Mouse (Mus musculus) testis, postnatal 14 days (tissue): ENCODE results near the gene Hmg20a.

Source experiments
- DNase-seq: peaks from one replicate; pipeline ENCODE4 v3.0.0; 2021; ENCODE audit warnings: low spot score

Hmg20a gene

DNA sequence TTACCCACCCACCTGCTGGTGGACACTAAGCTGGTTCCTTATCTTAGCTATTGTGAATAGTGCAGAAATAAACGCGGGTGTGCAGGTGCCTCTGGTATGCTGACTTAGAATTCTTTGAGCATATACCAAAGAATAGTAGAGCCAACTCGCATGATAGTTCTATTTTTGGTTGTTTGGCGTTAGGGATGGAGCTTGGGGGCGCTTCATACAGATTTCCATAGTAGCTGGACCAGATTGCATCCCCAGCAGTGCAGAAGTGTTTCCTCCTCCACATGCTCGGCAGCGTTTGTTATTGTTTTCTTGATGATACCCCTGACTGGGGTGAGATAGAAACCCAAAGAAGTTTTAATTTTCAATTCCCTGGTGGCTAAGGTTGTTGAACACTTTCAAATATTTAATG is 21.3 kb downstream of the Hmg20a start:
- DNase-seq: no peak

DNA sequence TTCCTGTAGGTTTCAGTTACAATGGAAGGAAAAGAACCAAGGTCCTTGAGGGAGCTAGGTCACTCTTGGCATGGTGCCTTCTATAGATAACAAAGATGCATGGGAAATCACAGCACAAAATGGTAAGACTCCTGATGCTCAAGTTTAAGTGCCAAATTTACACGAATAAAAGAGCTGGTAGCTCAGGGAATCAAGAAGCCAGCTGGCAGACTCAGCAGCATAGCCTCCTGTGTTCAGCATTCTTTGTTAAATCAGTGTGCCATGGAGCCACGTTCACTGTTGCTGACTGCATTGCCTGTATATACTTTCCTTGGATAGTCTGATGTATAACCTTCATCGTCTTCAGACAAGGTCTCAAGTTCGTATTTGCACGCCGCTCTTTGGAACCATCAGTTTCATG is 33.2 kb downstream of the Hmg20a start:
- DNase-seq: no peak

DNA sequence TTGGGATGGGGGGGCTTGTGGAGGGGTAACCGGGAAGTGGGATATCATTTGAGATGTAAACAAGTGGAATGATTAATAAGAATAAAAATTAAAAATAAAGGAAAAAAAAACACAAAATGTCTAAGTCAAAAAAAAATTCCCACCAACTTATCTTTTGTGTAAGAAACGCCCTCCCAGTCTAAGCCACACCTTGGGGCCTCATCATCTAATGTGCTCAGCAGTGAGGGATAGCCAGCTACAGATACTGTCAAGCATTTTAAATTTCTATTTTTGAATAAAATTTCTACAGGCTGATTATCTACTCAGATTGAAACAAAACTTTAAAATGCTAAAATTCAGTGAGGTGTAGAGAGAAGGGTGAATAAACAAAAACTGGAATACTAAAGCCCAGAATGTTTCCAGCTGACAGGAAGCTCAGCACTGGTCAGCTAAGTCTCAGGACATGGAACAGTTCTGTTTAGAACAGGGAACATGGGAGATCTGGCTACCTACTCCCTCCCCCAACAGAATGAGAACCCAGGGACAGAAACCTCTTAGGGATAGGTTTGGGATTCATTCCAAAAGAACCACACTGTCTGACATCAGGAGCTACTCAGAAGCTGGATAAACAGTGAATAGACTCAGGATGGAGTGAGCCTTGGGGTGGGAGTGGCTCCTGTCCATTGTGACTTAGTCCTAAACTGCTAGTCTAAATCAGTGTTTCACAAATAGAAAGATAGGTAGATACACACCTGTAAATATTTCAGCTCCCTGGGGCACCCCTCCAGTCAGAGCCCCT is 34.8 kb downstream of the Hmg20a start:
- DNase-seq: no peak

DNA sequence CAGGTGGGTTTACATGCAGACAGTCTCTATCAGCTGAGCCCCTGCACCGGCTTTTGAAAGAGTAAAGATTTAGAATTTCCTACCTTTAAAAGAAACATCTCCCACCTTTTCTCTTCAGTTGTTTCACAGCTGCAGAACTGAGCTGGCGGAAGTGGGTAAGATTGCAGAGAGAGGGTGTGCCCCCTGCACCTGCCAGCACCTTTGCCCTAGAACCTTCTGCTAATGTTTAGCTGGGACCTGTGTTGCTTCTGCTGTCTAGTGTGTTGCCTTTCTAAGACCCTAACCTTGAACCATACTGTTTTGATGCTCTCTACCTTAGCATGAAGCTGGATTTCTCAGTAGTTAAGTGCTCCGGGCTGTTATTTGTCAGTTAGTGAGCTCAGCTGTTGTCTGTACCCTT is 38.0 kb downstream of the Hmg20a start:
- DNase-seq: no peak

DNA sequence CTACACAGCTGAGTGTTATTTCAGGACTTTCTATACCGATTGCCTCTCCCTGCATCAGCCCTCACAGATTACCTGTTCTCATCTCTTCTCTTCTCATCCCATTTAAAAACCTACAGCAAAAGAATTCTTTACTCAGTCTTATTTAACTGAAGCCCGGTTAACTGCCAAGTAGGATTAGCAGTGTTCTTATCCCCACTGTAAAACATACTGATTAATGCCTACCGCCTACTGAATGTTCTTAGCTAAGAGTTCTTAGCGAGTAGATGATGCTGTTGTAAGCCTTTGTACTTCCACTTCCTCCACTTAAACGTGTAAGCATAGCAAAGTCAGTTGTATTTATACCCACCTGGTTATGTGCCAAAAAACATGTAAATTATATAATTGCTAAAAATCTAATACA is 42.6 kb downstream of the Hmg20a start:
- no peak for DNase-seq

DNA sequence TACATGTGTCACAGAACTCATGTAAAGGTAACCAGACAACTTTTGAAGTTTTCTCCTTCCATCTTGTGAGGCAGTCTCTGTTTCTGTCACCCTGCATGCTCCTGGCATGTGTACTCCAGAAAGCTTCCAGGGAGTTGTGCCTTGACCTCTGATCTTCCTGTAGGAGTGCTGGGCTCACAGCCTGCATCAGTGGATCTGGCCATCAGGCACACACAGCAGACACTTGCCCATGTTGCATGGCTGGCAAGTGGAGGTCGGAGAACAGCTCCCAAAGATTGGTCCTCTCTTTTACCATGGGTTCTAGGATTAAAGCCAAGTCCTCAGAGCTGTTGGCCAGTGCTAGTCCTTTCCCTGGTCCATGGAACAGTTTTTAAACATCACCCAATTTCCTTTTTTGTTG is 44.2 kb downstream of the Hmg20a start:
- DNase-seq: no peak

DNA sequence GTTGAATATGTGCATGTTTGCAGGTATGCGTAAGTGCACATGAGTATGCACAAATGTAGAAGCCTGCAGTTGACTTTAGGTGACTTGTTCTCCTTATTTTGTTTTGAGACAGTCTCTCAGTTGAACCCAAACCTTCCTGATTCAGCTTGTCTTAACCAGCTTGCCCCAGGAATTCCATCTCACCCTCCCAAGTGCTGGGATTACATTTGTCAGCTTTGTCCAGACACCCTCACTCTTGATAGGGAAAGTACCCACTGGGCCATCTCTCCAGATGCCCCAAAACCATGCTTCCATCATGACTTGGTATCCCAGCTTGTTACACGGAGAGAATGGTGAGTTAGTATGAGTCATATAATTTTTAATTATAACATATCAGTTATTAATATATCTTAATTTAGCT is 44.6 kb downstream of the Hmg20a start:
- DNase-seq: no peak

DNA sequence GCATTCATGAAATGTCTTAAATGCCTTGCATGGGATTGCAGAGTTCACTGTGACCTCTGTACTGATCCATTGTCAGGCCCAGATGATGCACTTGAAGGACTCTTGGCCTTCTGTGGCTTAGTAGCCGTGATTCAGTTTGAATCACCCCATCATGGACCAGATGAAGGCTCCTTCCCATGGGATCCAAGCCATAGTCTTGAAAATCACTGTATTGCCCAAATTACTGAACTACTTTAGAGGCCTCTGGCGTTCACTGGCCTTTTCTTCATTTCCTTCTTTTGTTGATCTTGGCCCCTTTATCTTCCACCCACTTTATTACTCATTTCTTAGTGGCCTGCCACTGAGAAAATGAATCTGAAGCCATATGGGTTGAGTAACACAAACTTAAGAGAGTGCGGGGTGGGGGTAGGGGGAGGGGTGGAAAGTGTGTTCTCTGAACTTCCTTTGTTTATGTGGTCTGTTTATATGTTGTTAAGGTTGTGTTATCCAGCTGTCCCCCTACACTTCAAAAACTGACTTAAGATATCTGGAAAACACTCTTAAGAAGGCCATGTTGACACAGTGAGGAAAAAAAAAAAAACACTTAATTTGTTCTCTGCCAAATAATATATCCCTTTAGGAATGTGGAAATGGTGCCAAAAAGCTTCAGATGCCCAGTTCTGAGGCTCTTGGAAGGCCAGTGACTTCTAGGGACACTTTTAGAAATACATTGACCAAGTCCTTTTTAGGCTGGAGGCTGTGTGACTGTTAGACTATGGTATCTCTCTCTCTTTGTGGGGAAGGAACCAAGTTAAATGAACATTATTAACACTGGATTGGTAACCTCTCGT is 45.5 kb downstream of the Hmg20a start:
- no peak for DNase-seq

DNA sequence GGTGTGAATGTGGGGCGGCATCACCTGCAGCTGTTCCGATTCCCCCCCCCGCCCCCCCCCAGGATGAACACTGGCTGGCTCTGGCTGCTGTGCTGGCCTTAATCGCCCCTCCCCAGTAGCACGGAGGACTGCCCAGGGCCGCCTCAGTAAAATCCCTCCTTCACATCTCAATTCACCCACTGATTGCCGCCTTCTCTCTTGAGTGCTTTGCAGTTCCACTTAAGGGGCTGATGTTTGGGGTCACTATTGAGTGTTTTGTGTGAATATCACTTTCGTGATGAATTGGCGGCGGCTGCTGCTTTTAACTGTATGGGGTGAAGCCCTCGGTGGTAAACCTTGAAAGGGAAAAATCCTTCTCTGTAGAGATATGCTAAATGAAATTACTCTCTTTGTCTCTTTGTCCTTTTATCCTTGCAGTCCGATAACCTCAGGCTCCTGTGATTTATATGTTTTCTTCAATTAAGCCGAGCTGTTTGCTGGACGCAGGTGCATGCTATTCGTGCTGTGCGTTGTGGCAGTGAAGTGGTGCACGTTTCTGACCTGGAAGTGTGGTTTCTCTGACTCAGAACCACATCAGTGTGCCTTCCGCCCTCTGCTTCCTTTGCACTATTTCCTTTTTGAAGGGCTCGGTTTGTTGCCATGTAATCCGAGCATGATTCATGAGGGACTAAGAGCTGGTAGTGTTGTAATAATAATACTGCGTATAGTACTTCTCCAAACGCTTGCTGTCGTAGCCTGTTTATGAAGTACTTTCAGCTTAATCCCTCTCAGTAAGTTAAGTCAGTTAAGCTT is 46.6 kb downstream of the Hmg20a start:
- DNase-seq: no peak

DNA sequence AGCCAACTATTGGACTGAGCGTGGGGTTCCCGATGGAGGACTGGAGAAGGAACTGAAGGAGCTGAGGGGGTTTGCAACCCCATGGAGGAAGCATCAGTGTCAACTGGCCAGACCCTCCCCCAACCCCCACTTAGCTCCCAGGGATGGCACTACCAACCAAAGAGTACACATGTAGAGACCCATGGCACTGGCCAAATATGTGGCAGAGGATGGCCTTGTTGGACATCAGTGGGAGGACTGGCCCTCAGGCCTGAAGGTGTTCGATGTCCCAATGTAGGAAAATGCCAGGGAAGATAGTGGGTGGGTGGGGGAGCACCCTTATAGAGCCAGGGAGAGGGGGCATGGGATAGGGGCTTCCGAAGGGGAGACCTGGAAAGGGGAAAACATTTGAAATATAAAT is 47.8 kb downstream of the Hmg20a start:
- no peak for DNase-seq

DNA sequence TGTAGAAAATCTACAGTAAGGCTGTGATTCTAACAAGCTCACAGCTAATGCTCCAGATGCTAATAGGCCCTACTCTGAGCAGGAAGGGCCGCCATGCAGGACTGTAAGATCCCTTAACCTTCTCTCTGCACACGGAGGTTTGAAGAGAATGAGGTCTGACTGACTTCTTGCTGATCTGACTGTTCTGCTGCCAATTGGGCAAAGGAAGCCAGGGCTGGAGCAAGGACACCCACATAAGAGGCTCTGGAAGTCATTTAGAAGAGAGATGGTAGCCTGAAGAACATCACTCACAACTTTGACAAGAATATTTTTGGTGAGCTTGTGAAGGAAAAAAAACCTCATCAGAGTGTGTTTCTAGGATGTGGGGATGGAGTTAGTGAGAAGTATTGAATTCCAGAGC is 51.2 kb downstream of the Hmg20a start:
- no peak for DNase-seq

DNA sequence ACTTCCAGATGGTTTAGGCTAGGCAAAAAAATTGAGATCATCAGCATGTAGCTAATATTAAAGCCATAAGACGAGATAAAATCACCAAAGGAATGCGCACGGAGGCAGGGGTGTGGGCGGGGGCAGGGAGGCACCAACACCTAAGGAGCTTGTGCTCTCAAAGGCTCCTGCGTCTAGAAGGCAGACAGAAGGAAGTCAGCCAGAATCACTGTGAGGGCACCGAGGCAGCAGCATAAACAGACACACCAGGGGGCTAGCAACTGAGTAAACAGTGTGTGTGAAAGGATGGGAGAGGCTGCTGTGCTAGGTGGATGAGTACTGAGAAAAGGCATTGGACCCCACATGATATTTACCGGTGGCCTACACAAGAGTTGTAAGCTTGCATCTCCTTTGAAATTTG is 51.9 kb downstream of the Hmg20a start:
- no peak for DNase-seq

DNA sequence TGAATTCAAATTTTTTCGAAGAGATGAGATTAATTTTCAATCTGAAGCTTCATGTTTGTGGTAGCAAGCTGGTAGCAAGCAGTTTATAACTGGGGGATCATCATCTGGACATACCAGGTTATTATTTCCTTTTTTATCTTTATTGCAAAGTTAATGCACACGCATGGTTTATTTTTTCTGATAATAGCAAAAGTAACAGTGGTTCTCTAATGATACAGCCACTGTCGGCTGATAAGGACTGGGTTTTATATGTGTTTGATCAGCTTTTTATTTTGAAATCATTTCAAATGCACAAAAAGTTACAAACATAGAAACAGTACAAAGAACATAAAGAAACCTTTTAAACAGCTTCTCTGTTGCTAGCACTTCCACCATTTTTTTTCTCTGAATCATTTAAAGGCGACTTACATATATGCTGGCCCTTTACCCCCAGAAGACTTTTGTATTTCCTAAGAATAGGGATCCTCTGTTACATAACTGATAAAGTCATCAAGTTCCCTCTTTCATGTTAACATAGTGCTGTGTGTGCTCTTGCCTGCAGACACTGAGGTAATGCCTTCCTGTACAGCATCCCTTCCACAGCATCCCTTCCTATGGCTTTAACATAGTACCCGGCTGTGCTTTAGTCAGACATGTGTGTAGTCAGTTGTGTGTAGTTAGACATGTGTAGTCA is 60.7 kb downstream of the Hmg20a start:
- DNase-seq: no peak

DNA sequence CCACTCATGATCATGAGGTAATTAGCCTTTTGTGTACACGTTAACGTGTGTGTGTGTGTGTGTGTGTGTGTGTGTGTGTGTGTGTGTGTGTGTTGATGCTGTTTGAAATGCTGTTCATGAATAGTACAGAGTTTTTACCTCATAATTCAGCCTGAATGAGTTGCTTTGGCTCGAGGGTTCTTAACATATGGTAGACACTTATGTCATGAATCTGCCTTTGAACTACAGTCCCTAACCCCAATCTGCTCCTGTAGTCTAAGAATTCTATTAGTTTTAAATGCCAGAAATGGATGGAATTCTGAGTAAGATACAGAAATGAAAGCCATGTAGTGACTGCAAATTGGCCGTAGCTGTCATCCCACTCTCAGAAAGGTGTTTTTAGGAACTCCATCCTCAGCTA is 64.2 kb downstream of the Hmg20a start:
- DNase-seq: no peak

DNA sequence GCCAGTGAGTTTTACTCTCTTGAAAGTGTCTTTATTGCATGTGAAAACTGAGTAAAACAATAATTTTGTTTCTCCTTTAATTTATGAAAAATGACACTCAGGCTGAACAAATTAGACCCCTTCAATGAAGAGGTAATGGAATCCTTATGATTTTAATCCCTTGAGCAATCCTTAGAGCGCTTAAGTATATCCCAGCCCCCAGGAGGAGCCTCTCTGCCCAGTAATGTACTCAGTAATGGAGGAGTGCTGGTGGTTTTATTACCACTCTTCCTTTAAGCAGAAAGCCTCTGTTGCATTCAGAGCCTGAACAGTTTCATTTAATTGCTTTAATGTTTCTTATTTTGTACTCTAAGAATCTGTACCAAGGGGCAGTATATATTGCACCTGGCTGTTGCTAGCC is 67.0 kb downstream of the Hmg20a start:
- no peak for DNase-seq

DNA sequence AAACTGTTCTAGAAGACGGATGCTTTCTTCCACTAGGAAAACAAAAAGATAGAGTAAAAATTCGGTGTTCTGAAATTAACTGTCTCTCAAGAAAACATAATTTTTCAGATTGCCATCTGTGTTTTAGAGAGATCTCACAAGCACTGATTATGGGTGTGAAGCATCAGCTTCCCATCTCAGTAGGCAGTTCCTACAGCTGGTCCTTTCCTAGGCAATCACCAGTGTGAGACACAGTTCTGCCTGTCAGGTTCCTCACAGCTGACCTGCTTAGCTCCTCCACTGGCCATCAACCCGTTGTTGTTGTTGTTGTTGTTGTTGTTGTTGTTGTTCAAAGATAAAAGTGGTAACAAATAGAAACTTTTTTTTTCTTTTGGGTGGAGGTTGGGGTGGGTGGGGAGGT is 67.7 kb downstream of the Hmg20a start:
- no peak for DNase-seq

DNA sequence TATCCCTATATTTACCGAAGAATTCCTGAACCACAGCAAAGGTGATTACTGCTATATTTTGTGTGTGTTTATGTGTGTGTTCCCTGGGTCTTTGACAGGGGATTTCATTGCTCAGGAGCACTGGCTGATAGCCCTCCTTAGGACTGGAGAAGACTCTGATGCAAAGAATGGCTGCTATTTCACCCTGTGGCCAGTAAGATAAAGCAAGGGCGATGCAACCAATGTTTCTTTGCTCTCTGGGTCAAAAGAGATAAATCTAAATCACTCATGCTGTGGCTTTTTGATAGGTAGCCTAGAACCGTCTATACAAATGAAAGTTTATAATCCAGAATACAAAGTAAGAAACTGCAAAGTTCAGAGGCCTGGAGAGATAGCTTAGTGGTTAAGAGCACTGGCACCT is 69.2 kb downstream of the Hmg20a start:
- DNase-seq: no peak

DNA sequence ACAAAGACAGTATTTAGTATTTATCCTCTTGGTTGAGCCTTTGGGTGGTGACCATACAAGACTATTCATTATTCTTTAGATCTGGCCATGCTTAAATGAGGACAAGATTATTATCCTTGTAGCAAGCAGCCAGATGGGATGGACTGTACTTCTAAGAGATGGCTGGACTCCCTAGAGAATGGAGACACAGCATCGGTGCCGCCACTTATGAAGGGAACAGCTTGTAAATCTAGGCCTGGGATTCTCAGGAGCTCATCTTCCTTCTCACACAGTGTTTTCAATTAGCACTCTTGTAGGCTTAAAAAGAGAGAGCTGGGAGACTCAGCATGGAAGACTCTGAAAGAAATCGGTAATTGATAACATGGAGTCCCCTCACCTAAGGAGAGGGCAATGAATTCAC is 74.0 kb downstream of the Hmg20a start:
- no peak for DNase-seq

DNA sequence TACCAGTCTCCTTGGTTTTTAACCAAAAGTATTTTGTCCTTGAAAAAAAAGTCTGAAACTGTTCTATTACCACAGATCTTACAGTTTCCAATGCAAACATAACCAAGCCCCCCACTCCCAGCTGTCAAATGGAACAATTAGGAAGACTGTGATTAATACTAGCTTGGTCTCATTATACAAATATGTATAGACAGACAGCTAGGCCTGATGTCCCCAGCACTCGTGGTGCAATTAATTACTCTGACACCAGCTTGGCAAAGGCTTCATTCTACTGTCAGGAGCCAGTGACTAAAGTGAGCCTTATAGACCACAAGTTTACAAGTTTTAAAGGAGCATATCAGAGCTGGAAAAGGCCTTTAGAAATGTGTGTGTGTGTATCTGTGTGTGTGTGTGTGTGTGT is 74.5 kb downstream of the Hmg20a start:
- no peak for DNase-seq

DNA sequence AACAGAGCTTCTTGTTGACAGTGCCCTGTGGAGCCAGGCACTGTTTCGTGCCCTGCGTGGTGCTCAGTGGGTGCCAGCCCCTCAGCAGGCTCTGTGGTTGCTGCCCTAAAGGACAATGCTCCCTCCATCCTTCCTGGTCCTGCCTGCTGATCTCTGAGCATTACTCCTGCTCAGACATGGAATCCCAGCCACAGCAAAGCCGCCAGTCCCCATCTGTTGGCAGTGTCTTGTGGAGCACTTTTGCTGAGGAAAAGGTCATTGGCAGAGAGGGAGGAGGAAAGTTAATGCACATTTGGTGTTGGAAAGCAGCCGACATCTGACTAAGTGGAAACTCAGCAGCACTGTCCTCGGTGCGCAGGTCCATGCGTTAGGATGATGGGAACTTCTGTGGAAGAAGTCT is 76.7 kb downstream of the Hmg20a start:
- no peak for DNase-seq

DNA sequence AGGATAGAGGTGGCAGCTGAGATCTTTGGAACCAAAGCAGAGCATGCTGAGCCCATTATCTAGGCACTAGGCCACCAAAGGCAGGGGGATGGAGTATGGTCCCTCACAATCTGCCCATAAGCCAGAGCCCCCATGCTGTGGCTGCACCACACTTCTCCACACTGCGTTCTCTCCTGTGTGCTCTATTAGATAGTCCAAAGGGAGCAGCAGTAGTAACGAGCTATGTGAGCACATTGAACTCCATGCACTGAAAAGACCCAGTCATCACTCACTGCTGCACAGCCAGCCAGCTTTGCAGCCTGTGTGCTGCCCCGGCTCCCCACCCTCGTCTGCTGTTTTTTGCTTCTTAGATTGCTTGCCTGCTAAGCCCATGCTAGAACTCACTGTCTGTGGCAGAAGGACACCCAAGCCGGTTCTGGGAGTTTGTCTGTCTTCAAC is 77.4 kb downstream of the Hmg20a start:
- DNase-seq: no peak

DNA sequence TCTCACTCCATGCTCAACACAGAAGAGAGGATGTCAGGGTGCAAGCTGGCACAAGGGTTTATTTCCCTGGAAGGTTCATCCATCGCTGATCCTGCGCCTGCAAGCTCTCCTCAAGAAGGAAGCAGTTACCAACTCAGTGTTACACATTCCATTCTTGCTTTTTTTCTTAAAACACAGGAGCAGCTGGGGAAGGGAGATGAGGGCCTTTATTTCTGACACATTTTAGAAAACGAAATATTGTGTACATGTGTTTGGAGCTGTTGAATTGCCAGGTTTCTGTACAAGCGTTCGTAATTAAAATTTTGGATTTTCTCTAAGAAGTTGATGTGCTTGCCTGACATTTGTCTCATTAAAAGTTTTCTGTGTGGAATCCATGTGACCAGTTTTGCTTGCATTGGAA is 78.2 kb downstream of the Hmg20a start:
- DNase-seq: no peak
